Mouse (Mus musculus) ES-E14 (cell line): ENCODE data around the gene Impg1. TPM values are rescaled to one million over a fixed set of nuclear protein-coding genes. Genes with fewer than 3 reads are reported as not detected.
A peak's percentile ranks its signal among the peaks of the same experiment; 100 is the strongest.

Source experiments
- DNase-seq: peaks from one replicate; pipeline ENCODE4 v3.0.0-alpha.2; 2013; ENCODE audit warnings: low read depth, low spot score
- H3K27ac ChIP-seq: 2 replicates; pipeline ENCODE4 v1.5.1; 2012; ENCODE audit warnings: low read depth, mild to moderate bottlenecking, low read length, moderate library complexity, mixed read lengths; ENCODE audit not compliant: poor library complexity, insufficient read depth, severe bottlenecking
- H3K36me3 ChIP-seq: 2 replicates; pipeline ENCODE4 v1.6.1; 2012; ENCODE audit warnings: mild to moderate bottlenecking, low read length, moderate library complexity, mixed read lengths; ENCODE audit not compliant: control insufficient read depth, poor library complexity, insufficient read depth, severe bottlenecking
- H3K4me1 ChIP-seq, 2 experiments: fragments of 150-350 bp in 1 of 2; sonication (generic) in 1 of 2; 2 replicates each; pipeline ENCODE4 v1.6.1; 2012; ENCODE audit warnings: low read length in 2 of 2, mild to moderate bottlenecking in 1 of 2, mixed read lengths in 1 of 2; ENCODE audit not compliant: control insufficient read depth in 2 of 2, insufficient read depth in 2 of 2, poor library complexity in 1 of 2
- H3K4me3 ChIP-seq, 2 experiments: fragments of 150-350 bp in 1 of 2; sonication (generic) in 1 of 2; 2 replicates each; pipeline ENCODE4 v1.5.1; 2012; ENCODE audit warnings: low read length in 2 of 2, low read depth in 1 of 2, mild to moderate bottlenecking in 1 of 2, mixed read lengths in 1 of 2; ENCODE audit not compliant: insufficient read depth in 1 of 2, poor library complexity in 1 of 2, severe bottlenecking in 1 of 2
- H3K9ac ChIP-seq: 2 replicates; pipeline ENCODE4 v1.6.1; 2012; ENCODE audit warnings: low read depth, mild to moderate bottlenecking, low read length, mixed read lengths; ENCODE audit not compliant: poor library complexity, insufficient read depth, severe bottlenecking
- H3K9me3 ChIP-seq: fragments of 150-350 bp; sonication (generic); 2 replicates; pipeline ENCODE4 v1.6.1; 2012; ENCODE audit warnings: low read depth, mild to moderate bottlenecking, low read length; ENCODE audit not compliant: control insufficient read depth, insufficient read depth
- CHD2 ChIP-seq: IDR thresholded peaks from 2 replicates; pipeline ENCODE4 v1.6.1; 2014; ENCODE audit warnings: mild to moderate bottlenecking, low read depth, low read length, inconsistent platforms
- HCFC1 ChIP-seq: IDR thresholded peaks from 2 replicates; pipeline ENCODE4 v1.6.1; 2012; ENCODE audit warnings: low read length, inconsistent platforms, borderline replicate concordance; ENCODE audit not compliant: insufficient read depth
- MAFK ChIP-seq: IDR thresholded peaks from 2 replicates; pipeline ENCODE4 v1.6.1; 2014; ENCODE audit warnings: mild to moderate bottlenecking, low read depth, low read length, inconsistent platforms; ENCODE audit not compliant: insufficient read depth
- ZC3H11A ChIP-seq: IDR thresholded peaks from 2 replicates; pipeline ENCODE4 v1.6.1; 2012; ENCODE audit warnings: low read depth, mild to moderate bottlenecking, inconsistent platforms, low read length, borderline replicate concordance
- ZNF384 ChIP-seq: IDR thresholded peaks from 2 replicates; pipeline ENCODE4 v1.6.1; 2012; ENCODE audit warnings: low read depth, low read length, inconsistent platforms
- in situ Hi-C, 2 experiments: fragments of 600-800 bp; cut with MboI; formaldehyde crosslinking; loops; one replicate each; pipeline ENCODE4 v1.15.1; 2025; ENCODE audit warnings: low sequenced_read_pairs in 2 of 2, inconsistent platforms in 1 of 2; ENCODE audit not compliant: unreplicated experiment in 2 of 2
- total RNA-seq: library from RNA; depleted of rRNA; stranded (reverse); fragments of 300-350 nt; gene quantifications from 2 replicates; pipeline ENCODE4 v1.2.3, GENCODE M21; 2012

Gene Impg1
- total RNA-seq, 1 experiment: not detected

DNA sequence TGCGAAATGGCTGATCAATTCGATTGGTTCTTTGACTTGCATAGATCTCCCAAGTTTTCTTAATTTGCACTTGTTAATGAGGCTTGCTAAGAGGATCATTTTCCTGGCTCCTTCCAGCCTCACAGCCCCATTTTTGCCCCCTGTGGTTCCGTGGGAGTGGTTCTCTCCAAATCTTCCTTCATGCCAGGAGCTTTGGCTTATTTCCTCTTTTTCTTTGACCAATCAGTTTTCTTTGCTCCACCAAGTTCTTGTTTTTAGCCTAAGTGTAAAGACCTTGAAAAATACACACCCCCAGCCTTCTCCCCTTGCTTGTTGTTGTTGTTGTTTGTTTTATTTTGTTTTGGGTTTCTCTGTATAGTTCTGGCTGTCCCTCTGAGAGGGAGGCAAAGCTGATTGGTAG, 77.4 kb downstream of the Impg1 start:
- no peak overlapping the region for H3K9ac ChIP-seq
- in situ Hi-C loops: no loop called here
- H3K27ac ChIP-seq: no peak overlapping the region
- no peaks in the 10 kb centered on the region for H3K9me3 ChIP-seq
- no peaks in the 10 kb centered on the region for H3K36me3 ChIP-seq
- no peaks in the 10 kb centered on the region for H3K4me1 ChIP-seq
- H3K4me3 ChIP-seq: no peak overlapping the region
- DNase-seq: no peak
- TF ChIP-seq ZC3H11A (no peak), ZNF384 (no peak), MAFK (no peak), HCFC1 (no peak), CHD2 (no peak)

- TF ChIP-seq MAFK (no peak), CHD2 (no peak), ZNF384 (no peak), HCFC1 (no peak), ZC3H11A (no peak)
- Histone ChIP-seq H3K9me3 (no peaks in the 10 kb centered on the region), H3K4me3 (no peak overlapping the region), H3K36me3 (no peaks in the 10 kb centered on the region), H3K4me1 (no peaks in the 10 kb centered on the region), H3K27ac (no peak overlapping the region), H3K9ac (no peak overlapping the region)
- peak; percentile 33 for DNase-seq
- in situ Hi-C loops: no loop called here
These were observed 78.8 kb downstream of the Impg1 start for GRCm38 (mm10) chr9:80386492-80386891.

DNA sequence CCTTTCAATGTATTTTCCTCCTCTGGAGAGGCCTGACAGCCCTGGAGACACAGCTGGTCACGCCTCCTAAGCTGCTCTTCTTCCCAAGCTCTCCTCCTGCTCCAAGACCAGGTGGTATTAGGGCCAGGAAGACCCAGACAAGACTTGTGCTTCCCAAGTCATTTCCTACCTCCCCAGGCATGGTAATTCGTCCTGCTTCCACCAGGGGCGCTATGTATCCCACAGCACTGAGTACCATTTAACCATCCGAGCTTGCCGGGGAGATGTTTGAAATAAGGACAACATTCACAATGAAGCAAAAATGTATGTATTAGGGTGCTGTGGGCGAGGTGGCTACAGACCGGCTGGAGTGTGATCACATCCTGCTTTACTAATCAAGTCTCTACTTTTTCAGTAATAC, 79.3 kb downstream of the Impg1 start:
- H3K27ac ChIP-seq: no peak overlapping the region
- in situ Hi-C loops: no loop called here
- peak; percentile 70 for DNase-seq

DNA sequence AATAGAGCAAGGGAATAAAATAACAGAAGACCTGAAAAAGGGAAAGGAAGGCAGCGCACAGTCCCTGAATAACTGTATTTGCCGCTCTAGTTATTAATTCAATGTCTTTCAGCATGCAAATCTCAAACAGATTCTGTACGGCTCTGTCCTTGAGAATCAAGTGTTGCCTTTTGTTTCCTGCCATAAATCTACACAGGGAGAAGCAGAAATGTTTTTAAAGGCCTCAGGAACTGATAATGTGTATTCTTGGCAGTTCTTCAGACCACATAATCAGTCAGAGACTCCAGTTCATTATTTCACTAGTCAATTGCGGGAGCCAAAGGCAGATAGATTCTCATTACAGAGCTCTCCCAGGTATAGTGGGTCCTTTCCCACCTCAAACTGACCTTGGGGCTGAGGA, 82.6 kb downstream of the Impg1 start:
- Histone ChIP-seq H3K4me1 (no peaks in the 10 kb centered on the region), H3K4me3 (no peak overlapping the region), H3K9me3 (no peaks in the 10 kb centered on the region), H3K36me3 (no peaks in the 10 kb centered on the region), H3K9ac (no peak overlapping the region), H3K27ac (no peak overlapping the region)
- in situ Hi-C loops: no loop called here
- TF ChIP-seq CHD2: no peak
- TF ChIP-seq MAFK: no peak
- no peak for TF ChIP-seq HCFC1
- no peak for TF ChIP-seq ZNF384
- no peak for TF ChIP-seq ZC3H11A
- no peak for DNase-seq

More for the DNA sequence above, 79.3 kb downstream of the Impg1 start:
- Histone ChIP-seq H3K36me3 (no peaks in the 10 kb centered on the region), H3K9ac (no peak overlapping the region), H3K9me3 (no peaks in the 10 kb centered on the region), H3K4me1 (no peaks in the 10 kb centered on the region), H3K4me3 (no peak overlapping the region)
- peak; percentile 25; the same call in 1 of the 2 replicates for TF ChIP-seq ZC3H11A
- TF ChIP-seq MAFK: no peak

DNA sequence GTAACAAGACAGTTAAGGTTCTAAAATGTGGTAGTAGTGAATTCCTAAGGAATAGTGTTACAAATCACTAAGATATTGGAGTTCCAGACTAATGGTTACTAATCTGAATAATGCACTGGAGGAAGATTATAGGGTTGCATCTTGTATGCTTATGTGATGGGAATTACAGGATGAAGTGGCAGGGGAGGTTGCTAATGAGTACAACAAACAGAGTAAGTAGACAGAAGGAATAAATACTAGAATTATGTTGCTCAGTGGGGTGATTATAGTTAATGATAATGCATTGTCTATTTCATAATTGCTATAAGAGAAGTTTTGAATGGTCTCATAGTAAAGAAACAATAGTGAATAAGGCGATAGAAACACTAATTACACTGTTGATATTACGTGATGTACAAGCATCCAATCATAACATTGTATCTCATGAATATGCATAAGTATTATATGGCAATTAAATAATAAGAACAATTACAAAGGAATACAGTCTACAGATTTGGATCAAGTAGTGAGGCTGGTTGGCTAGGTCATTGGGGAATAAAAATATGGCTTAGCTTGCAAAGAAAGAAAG, 85.1 kb downstream of the Impg1 start:
- TF ChIP-seq MAFK: no peak
- no peak for TF ChIP-seq ZC3H11A
- TF ChIP-seq CHD2: no peak
- TF ChIP-seq HCFC1: no peak
- no peak for TF ChIP-seq ZNF384
- H3K27ac ChIP-seq: no peak overlapping the region
- no peaks in the 10 kb centered on the region for H3K9me3 ChIP-seq
- H3K4me1 ChIP-seq: no peaks in the 10 kb centered on the region
- H3K9ac ChIP-seq: no peak overlapping the region
- no peak overlapping the region for H3K4me3 ChIP-seq
- H3K36me3 ChIP-seq: no peaks in the 10 kb centered on the region
- in situ Hi-C loops: no loop called here
- no peak for DNase-seq
